Mouse (Mus musculus): ENCODE data around the gene Gldc.

Gldc gene

GRCm38 (mm10) chr19:30107221-30107845, 67.9 kb downstream of the Gldc start:
- no peak for DNase-seq (ENCODE audit: low spot score in 2 of 2)

- no peak for DNase-seq (ENCODE audit: low spot score in 2 of 2)
Measured at GRCm38 (mm10) chr19:30105045-30105842, 70.0 kb downstream of the Gldc start.

- peak; percentile 27 to 30 for DNase-seq (ENCODE audit: low spot score in 2 of 2)
Measured at GRCm38 (mm10) chr19:30102620-30103019, 72.6 kb downstream of the Gldc start.

GRCm38 (mm10) chr19:30100571-30100970, 74.7 kb downstream of the Gldc start:
- no peak for DNase-seq (ENCODE audit: low spot score in 2 of 2)

- DNase-seq (ENCODE audit: low spot score in 2 of 2): no peak
Measured at GRCm38 (mm10) chr19:30097039-30097438, 78.2 kb downstream of the Gldc start.

- no peak for DNase-seq (ENCODE audit: low spot score in 2 of 2)
Measured at GRCm38 (mm10) chr19:30096186-30096585, 79.0 kb downstream of the Gldc start.

GRCm38 (mm10) chr19:30091644-30092295, 83.5 kb downstream of the Gldc start:
- no peak for DNase-seq (ENCODE audit: low spot score in 2 of 2)

- no peak for DNase-seq (ENCODE audit: low spot score in 2 of 2)
Measured at GRCm38 (mm10) chr19:30090163-30090562, 85.1 kb downstream of the Gldc start.

- DNase-seq (ENCODE audit: low spot score in 2 of 2): peak in 1 of 2 experiments; percentile 5
Measured at GRCm38 (mm10) chr19:30065797-30066196, 109.4 kb downstream of the Gldc start.

- no peak for DNase-seq (ENCODE audit: low spot score in 2 of 2)
Measured at GRCm38 (mm10) chr19:30054218-30054617, 121.0 kb downstream of the Gldc start.

- no peak for DNase-seq (ENCODE audit: low spot score in 2 of 2)
Measured at GRCm38 (mm10) chr19:30051479-30051878, 123.8 kb downstream of the Gldc start.

- no peak for DNase-seq (ENCODE audit: low spot score in 2 of 2)
Measured at GRCm38 (mm10) chr19:30050584-30050983, 124.6 kb downstream of the Gldc start.

All from heart, adult 9 months (tissue).